Mouse (Mus musculus) urinary bladder, postnatal 25 days (tissue): ENCODE measurements around the gene Endog.
"Not testable (repeated sequence)": the region's sequence is repeated elsewhere in the genome, so short reads cannot be mapped to it uniquely, and the experiment has no call there.

Experiments
- DNase-seq: peaks from one replicate; pipeline ENCODE4 v3.0.0; 2022; ENCODE audit warnings: low spot score

The Endog gene

GRCm38 (mm10) chr2:30171371-30171996, at the start of gene Endog:
Endog (plus strand) TSS chr2:30171493.
- peak; percentile 75 for DNase-seq

DNA sequence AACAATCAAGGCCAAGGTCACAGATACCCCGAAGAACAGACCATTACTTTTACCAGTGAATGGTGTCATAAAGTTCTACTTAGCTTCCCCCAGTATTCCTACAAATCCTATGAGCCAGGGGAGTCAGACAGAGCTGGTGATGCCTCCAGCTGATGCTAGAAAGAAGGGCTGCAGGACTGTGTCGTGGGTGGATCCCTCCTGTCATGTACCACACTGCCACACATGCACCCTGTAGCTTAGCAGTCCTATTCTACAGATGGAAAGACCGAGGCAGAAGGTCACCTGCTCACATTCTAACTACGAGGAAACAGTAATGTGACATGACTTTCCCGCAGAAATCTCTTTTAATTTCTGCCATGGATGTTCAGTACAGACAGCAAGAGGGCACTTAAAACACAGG, 48.5 kb upstream of the Endog start:
- DNase-seq, result no peak

- DNase-seq, result no peak
Observed at GRCm38 (mm10) chr2:30123729-30124471, 47.4 kb upstream of the Endog start.

DNA sequence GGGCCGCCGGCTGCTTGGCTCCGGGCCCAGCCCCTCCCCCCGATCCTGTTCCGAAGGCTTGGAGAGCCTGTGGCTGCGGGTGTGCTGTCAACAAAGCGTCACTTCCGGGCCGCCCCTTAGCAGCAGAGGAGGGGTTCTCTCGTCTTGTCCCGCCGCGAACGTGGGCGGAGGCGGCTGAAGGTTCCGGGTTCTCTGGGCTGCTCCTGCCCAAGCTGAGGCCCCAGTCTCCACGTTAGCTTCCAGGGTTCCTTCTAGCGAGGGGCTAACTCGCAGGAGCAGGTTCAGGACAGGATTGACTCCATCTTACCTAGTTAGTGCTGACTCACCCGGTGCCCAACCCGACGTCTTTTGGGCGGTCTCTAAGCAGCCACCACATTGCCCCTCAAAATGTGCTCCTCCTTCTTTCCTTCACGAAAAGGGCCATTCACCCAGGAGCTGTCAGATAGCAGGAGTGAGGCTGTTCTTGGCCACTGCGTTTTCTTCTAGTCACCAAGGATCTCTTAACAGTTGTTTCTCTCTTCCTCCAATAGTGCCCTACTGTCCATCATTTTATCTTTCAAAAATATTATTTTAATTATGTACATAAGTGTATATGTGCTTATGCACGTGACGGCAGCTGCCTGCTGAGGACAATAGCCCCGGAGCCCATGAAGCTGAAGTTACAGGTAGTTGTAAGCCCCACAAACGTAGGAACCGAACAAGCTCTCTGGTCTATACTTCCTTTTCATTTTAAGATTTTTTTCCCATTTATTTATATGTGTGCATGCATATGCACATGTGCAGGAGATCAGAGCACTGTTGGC, 46.6 kb upstream of the Endog start, which contains the start of gene Zer1:
Gene Zer1, minus strand, starts transcription at position 114 of the 803 bp plus-strand sequence.
- DNase-seq, result peak; percentile 95

GRCm38 (mm10) chr2:30128789-30129188, 42.5 kb upstream of the Endog start:
- no peak for DNase-seq

- no peak for DNase-seq
Observed at GRCm38 (mm10) chr2:30130156-30130555, 41.1 kb upstream of the Endog start.

DNA sequence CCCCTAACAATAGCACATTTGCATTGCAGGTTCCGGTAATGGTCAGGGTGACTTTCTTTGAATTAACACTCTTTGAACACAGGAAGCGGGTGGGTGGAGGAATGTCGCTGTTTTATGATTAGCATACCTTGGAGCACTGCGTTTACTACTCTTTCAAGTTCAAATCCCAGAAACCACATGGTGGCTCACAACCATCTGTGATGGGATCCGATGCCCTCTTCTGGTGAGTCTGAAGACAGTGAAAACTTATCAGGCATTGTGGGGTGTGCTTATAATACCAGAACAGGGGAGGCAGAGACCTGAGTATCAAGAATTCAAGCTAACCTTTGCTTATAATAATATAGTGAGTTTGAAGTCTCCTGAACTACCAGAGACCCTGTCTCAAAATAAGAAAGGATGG, 40.1 kb upstream of the Endog start:
- not testable (repeated sequence) for DNase-seq

DNA sequence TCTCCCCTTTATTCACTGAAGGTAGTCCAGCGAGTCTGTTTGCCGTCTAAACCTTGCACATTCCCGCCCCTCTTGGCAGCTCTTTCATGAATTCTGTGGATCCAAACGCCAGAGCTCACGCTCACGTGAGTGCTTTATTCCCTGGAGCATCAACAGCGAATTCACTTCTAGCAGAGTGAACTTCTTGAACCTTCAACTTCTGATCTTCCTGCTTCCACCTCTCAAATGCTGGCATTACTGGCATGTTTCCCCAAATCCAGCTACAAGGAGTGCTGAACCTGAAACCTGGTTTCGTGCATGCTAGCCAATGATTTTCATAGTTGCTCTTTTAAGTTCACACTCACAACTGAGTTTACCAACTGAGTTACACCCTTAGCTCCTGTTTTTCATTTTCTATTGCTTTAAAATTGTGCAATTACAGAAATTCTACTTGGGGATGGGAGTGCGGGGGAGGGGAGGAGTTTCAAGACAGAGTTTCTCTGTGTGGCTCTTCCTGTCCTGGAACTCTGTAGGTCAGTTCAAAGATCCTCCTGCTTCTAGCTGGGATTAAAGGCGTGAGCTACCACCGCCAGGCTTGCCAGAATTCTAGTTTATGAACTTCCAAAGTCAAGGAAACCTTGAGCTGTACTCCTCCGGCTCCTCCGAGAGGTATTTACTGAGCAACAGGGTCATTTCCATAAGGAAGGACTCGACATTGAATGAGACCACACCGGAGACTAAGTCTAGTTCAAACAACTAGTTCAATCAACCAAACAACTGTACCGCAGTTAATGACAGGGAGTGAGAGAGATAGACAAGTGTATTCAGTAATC, 38.3 kb upstream of the Endog start:
- DNase-seq, result peak; percentile 25

- DNase-seq, result peak; percentile 98
Observed at GRCm38 (mm10) chr2:30133613-30134377, 37.5 kb upstream of the Endog start, which contains the start of gene Tbc1d13. Tbc1d13 (plus strand) TSS chr2:30133746.

DNA sequence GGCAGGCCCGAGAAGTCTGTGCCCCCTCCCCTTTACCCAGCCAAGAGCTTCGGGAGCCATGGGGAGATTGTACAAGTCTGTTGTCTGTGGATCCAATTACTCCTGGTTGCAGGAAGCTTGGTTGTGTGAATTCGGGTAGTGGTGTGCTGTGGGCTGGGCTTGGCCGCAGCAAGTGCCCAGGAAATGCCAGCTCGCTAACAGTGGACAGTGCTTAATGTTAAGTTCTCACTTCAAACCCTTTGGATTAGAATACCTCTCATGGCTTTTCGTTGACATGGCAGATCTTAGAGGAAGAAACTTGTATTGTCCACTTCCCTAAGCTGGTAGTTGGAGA, 36.9 kb upstream of the Endog start:
- DNase-seq, result no peak

GRCm38 (mm10) chr2:30134928-30135620, 36.2 kb upstream of the Endog start:
- no peak for DNase-seq

- DNase-seq, result no peak
Observed at GRCm38 (mm10) chr2:30136458-30136857, 34.8 kb upstream of the Endog start.

GRCm38 (mm10) chr2:30140021-30140420, 31.3 kb upstream of the Endog start:
- DNase-seq, result not testable (repeated sequence)

- no peak for DNase-seq
Observed at GRCm38 (mm10) chr2:30144436-30144835, 26.9 kb upstream of the Endog start.

GRCm38 (mm10) chr2:30147466-30147865, 23.8 kb upstream of the Endog start:
- peak; percentile 32 for DNase-seq

GRCm38 (mm10) chr2:30151840-30152239, 19.5 kb upstream of the Endog start:
- DNase-seq, result no peak

GRCm38 (mm10) chr2:30152616-30153015, 18.7 kb upstream of the Endog start:
- DNase-seq, result no peak

GRCm38 (mm10) chr2:30159871-30160270, 11.4 kb upstream of the Endog start:
- DNase-seq, result not testable (repeated sequence)

DNA sequence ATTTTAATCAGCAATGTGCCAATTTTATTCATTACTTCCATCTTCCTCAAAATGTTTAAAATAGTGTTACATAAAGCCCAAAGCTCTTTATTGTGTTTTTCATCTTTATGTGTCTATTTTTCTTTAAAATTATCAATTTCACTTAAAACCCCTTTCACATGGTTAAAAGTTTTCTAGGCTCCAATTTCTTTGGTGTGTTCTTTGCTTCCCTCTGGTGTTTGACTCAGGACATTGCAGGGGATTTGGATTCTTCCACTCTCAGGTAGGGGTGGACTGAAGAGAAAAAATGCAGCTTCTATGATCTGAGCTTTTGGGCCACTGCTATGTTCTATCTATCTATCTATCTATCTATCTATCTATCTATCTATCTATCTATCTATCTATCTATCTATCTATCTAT, 9.5 kb upstream of the Endog start:
- no peak for DNase-seq

GRCm38 (mm10) chr2:30164340-30164932, 6.9 kb upstream of the Endog start:
- no peak for DNase-seq
